Mouse (Mus musculus) right cerebral cortex, postnatal 25 days (tissue): ENCODE results near the gene Ripor2.
A peak's percentile ranks its signal among the peaks of the same experiment; 100 is the strongest.
"Not testable (repeated sequence)": the region's sequence is repeated elsewhere in the genome, so short reads cannot be mapped to it uniquely, and the experiment has no call there.

Source experiments
- DNase-seq: peaks from one replicate; pipeline ENCODE4 v3.0.0; 2022

The Ripor2 gene

DNA sequence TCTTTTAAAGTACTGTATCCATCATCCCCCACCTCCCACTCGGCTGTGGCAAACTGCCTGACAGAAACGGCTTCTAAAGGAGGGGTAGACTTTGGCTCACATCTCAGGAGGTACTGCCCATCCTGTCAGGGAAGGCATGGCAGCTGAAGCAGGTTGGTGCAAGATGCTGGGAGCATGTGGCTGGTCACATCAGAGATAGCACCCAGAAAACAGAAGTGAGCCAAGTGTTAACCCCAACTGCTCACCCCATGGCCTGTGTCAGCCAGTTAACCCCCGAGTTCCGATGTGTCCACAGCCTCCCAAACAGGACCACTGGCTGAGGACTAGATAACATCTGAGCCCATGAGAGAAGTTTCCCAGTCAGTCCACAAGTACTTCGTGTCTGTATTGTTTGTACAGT is 133.6 kb downstream of the Ripor2 start:
- no peak for DNase-seq

DNA sequence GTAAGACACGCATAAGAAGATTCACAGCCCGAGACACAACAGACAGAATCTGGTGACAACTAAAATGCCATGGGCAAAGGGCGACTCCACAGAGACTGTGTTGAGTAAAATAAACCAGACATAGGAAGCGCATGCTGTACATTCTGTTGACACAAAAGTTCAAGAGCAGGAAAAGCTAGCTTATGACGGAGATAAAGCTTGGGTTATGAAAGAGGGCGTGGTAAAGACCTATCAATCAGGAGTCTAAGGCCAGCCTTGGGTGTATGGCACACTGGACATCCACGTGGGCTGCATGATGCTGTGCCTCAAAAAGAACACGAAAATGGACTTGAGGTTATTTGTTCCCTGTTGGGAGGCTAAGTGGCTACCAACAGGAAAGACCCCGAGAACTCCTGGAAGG is 134.5 kb downstream of the Ripor2 start:
- no peak for DNase-seq

DNA sequence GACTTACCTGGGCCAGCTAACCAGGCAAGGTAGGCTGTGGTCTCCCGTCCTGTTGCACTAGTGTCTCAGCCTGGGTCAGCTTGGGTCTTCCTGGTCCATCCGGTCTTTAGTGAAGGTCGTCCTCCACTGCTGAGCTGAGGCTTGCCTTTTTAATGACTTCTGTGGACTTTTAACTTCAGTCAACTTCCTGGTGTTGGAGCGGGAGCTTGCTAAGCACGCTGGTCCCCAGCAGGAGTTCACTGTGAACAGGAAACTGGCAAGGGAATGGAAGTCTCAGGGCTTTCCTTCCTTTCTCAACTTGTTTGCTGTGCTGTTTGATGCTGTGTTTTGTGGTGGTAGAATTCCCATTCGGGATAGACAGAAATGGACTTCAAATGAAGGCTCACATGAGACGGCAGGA is 135.7 kb downstream of the Ripor2 start:
- no peak for DNase-seq

DNA sequence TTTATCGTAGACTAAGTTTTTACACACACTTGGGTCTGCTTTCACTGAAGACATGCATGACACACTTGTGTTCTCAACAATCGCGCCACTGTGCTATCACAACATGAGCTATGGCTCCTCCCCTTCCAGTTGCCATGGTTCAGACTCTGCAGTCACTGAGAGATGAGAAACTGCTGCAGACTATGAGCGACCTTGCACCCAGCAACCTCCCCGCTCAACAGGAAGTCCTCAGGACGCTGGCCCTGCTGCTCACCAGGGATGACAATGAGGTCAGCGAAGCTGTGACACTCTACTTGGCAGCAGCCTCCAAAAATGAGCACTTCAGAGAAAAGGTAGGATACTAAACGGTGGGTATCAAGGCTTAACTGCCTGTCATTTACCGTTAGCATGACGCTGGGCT is 139.5 kb downstream of the Ripor2 start:
- no peak for DNase-seq

DNA sequence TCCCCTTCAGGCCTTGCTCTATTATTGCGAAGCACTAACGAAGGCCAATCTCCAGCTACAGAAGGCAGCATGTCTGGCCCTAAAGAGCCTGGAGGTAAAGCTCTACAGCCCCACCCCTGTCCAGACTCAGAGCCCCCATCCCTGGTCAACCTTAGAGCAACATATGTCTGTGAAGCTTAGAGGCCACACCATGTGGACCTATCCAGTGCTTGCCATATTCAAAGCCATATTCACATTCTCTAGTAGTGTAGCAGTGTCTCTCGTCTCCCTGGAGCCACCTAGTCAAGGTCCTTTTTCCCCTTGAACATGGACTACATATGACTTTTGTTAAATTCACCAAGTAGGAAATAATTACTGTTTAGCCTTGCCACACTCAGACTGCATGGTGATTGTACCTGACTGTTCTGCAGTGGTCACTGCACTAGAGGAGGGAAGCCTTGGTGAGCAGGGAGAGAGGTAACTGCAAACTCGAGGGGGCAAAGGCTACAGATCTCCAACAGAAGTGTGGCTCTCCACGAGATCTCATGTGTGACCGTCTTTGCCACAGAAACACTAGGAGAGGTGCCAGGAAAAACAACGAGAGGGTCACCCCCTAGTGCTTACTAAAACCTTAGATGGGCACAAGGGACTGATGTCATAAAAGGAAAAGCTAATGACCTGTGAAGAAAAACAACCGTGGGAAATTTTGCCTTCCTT is 141.9 kb downstream of the Ripor2 start:
- no peak for DNase-seq

DNA sequence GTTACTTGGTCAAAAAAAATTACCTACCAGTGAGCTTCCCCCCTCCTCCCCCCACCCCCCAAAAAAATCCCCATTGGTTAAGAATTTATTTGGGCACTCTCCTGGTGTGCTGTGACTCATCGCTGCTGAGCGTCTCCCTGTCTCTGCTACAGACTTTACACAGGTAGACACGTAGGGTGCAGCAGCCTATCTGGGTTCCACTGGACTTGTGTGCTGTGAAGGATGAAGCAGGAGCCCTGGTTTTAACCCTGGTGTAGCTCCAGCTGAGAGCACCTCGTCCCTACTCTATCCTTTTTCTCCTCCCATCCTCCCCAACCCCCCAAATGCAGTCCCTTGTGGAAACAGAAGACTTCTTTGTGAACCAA is 142.4 kb downstream of the Ripor2 start:
- DNase-seq: no peak

DNA sequence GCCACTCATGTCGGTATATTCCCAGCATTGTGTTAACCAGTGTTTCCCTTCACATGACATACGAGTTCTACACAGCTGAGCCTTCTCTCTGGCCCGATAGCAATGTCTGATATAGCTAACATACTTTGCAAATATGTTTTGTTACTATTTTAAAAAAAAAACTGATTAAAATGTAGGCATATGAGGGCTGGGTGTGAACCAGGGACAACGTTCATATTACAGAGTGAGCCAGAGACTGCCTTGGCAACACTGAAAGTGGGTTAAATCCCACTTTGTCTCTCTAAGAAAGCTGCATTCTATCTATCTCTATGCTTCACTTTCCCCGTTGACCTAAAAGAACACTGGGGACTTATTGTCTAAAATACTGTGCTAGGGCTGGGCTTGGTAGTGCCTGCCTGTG is 147.1 kb downstream of the Ripor2 start:
- no peak for DNase-seq

DNA sequence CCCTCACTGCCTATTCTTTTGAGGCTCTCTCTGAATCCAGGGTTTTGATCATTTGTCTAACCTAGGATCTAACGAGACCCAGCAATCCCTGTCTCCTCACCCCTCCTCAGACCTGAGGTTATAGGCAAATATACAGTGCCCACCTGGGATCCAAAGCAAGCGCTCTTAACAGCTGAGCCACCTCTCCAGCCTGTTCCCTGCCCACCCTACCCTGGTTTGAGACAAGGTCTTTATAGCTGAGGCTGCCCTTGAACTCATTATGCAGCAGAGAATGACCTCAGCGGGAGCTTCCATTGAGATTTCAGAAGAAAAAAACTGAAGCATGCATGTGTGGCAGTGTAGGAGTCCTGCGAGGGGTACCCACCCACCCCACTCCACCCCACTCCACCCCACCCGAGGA is 152.5 kb downstream of the Ripor2 start:
- DNase-seq: no peak

DNA sequence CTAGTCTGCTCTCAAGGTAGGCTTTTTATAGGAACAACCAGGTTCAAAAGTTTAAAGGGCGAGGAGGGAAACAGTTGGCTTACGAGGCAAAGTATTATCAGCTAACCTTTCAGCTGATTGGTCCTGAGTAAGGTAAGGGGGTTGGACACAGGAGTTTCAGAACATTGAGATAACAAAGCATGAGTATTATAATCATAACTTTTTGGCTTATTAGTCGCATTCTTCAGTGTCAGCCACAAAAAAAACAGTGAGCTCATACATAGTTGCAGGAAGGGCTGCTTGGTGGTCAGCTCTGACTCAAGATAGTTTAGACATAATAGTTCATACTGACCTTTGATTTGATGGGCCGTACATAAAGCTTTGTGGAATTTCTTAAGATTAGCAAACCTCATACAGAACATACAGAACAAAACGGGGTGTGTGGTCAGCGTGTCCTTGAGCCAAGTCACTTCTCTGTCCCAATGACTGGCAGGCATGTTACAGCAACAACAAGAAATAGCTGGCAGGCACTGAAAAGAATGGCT is 153.7 kb downstream of the Ripor2 start:
- no peak for DNase-seq

DNA sequence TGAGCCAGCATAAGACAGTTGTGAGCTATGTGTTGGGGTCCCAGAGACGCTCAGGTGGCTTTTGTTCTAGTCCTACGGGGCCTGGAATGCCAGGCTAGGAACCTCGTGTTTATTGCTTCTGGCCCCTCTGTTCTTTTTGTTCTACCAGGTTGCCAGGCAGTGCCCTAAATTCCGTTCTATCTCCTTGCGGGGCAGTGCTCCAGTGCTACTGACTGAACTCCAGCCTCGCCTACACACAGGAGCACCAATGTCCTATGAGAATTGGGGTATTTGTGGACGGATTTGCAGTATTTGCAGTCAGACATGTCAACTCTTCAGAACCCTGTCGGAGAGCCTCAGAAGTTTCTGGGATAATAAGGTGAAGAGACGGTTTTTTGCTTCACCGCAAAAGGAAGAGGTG is 159.0 kb downstream of the Ripor2 start, which contains the start of gene Armh2:
TSS of gene Armh2 (plus strand) at position 205 of the 400 bp plus-strand sequence.
- no peak for DNase-seq

DNA sequence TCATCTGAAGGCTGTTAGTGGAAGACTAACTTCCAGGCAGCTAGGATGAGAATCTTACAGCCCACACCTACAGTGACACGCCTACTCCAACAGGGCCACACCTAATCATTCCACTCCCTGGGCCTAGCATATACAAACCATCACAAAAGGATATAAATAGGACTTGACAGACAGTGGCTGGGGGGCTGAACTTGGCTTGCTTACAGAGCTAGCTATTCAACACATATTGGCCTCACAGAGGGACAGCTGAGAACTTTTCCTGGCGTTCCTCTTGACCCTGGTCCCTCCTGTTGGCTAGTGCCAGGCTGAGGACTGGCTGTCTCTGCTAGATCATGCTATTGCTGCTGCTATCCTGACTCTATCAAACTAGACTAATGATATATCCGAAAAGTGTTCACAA is 165.8 kb downstream of the Ripor2 start:
- no peak for DNase-seq

DNA sequence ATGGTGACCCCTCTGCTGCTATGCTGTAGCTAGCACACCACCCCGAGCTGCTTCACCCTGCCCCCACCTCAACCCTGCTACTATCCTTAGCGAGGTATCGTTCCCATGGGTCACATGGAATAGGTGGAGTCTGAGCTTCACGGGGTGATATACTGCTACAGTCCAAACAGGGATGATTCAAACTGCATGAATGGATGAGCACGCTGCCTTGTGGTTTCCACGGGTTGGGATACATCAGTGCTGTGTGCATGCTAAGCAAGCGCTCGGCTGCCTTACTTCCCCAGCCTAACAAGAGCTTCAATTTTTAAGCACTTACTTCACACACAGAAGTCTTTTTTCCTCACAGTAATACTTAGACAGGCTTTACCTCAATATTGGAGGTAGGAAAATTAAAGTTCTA is 168.8 kb downstream of the Ripor2 start:
- no peak for DNase-seq

DNA sequence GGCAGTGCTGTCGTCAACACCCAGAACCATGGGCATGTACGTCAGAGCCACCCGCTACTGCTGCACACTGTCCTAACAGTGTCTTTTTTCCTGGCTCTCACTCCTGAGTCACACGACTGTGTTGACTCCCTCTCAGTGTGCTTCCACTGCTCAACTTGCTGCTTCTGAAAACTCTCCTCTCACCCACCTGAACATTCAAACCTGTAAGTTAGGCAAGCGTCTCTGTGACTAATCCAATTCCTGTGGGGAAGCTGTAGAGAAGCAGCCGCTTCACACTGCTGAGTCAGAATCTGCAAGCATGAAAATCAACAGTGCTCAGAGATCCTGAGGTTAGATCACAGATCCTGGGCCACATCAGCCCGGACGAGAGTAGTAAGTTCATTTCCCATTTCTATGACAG is 169.4 kb downstream of the Ripor2 start:
- peak; percentile 22 for DNase-seq

DNA sequence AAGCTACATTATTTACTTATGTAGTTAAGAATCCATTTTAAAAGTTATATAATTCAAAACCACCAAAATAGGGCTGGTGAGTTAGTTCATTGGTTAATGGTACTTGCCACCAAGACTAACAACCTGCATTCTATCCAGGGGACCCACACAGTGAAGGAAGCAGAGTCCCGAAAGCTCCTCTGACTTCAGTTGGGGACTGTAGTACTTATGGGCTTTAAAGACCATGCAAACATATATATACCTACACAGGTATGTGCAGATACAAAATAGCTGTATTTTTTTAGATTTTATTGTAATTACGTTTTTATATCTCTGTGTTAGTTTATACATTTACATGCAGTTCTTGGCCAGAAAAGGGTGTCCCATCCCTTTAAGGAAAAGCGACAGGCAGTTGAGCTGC is 174.8 kb downstream of the Ripor2 start:
- no peak for DNase-seq

DNA sequence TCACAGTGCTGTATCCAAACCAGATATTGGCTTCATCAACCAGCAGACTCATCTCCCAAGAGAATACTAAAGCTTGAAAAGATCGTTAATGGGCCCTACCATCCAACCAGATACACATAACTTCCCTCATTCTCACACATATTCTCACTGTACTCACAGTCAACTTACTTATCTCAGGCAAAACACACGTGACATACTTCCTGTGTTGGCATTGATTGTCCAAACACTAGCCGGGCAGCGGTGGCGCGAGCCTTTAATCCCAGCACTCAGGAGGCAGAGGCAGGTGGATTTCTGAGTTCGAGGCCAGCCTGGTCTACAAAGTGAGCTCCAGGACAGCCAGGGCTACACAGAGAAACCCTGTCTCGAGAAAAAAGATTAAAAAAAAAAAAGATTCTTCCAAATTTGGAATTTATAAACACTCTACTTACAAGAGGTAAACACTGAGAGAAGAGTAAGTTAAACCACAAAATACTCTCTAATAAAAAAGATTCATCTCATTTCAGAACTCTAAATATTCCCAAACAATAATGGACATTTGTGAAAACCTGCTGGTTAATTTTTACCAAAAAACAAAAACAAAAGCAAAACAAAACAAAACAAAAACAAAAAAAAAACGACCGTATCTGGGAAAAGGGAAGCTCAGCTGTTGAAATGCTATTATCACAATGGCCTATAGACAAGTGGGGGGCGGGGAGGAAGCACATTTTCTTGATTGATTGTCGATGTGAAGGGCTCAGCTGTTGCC is 176.0 kb downstream of the Ripor2 start:
- no peak for DNase-seq

DNA sequence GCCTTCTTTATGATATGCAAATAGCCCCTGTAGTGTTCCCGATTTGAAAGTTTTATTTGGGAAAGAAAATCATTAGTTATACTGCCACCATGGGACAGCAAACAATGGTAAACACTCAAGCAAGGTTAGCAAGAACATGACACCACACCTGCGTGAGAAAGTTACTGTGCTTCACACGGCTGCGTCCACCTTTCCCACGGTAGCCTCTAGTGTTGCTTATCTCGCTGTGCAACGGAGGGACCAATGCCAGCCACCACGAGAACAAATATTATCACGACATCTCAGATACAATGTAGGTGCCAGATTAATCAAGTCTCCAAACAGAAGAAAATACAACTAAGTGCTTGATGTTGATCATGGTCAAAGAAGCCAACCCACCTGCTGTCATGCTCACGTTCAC is 177.5 kb downstream of the Ripor2 start:
- no peak for DNase-seq

DNA sequence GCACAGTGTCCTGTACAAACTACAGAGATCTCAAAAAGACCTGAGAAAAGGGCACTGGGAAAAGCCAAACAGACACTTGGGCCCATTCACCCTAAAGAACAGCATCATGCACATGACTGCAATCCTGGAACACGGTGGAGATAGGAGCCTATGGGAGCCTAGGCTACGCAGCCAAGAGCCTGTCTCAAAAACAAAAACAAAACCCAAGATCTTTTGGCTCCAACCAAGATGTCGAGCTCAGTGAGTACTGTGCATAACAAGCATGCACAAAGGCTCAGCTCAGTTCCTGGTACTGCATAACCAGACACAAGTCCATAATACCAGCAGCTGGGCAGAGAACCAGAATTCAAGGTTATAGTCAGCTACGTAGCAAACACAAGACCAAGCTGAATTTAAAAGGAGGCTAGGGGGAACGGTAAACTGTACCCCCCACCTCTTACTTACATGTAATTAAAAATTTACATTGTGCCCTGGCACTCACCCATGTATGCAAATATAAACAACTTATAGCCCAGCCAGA is 178.4 kb downstream of the Ripor2 start:
- no peak for DNase-seq

DNA sequence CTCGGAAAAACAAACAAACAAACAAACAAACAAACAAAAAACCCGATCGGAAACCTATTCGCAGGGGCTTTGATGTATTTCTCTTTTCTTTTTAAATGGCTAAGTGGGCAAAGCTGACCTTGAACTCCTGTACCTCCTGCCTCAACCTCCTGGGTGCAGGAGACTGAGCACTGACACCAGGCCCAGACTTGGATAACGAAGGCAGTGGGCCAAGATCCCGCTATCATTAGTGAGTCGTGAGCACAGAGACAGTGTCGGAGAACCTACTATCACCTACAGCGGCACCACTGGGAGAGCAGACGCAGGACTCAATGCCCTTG is 179.1 kb downstream of the Ripor2 start:
- no peak for DNase-seq

DNA sequence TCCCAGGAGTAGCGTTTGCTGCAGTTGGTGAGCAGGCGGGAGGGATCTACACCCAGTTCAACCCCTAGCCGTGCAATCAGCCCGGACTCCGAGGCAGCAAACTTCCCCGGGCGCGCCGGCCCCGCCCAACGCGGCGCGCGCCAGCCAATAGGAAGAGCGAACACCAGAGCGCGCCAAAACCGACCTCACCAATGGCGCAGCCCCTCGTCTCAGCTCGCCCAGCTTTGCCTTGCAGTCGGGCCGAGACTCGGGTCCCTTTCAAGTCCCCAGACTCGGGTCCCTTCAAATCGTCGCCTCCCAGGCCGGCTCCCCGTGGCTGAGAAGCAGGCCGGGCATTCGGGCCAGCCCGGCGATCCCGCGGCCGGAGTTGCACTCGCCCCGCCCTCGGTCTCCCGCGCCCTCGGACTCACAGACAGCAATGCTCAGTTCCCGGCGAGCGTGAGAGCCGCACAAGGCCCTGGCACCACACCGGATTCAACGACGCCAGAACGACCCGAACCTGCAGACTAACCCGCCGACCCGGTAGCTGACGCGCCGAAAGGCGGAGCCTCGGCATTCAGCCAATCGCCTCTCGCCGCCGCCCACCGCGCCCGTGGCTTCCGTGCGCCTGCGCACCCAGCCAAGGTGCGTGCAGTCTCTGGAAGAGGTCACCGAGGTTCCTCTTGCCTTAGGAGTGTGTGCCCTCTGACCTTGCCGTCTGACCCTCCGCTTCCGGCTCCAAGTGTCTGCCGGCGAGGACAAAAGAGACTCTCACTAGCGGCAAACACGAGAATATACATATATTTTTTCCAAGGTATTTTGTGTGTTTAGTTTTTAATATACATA is 179.6 kb downstream of the Ripor2 start, which contains the start of gene Gmnn:
TSS of gene Gmnn (minus strand) at position 521 of the 825 bp plus-strand sequence.
- peak; percentile 87 for DNase-seq

DNA sequence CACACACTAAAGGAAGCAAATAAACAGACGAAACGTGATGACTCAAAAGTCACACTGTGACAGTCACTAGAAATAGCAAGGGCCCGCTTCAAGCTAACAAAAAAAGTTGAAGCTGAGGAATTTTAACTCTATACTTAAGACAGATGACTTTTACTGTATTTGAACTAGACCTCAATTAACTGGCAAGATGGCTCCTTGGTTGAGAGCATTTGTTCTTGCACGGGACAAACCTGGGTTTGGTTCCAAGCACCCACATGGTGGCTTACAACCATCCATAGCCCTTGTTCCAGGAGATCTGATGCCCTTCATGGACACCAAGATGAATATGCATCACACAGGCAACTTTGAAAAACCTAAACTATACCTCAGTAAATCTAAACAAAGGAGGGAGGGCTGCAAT is 180.3 kb downstream of the Ripor2 start:
- DNase-seq: no peak

DNA sequence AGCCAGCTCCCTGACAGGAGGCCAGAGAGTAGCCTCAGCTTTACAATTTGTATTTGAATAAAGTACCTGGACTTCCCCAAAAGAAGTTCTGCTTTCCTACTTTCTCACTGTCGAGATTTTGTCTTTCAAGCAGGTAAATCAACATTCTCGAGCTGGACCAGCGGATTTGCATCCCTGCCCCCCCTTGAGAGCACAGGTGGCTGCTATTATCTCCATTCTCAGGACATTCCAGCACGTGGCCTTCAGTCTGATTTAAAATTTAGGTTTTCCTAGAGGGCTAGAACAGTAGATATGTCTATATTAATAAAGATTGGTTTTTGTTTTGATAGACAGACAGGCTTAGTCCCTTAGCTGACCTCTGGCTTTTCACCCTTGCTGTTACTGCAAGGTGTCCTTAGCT is 185.8 kb downstream of the Ripor2 start:
- not testable (repeated sequence) for DNase-seq

DNA sequence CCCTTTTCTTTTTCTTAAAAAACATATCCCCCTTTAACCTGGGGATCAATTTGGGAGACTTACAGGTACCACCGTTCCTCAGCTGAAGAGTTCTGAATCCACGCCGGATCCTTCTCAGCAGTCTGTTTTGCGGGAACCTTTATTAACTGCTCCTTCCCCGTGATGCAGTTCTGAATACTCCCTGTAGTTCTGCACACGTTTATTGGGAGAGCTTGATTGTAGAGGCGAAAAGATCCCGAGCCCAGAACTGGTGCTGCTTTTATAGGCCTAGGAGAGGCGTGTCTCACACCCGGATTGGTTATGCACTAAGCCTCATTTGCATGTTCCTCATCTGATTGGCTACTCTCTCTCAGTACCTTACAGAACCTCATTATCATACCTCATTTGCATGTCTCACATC is 189.5 kb downstream of the Ripor2 start:
- not testable (repeated sequence) for DNase-seq

DNA sequence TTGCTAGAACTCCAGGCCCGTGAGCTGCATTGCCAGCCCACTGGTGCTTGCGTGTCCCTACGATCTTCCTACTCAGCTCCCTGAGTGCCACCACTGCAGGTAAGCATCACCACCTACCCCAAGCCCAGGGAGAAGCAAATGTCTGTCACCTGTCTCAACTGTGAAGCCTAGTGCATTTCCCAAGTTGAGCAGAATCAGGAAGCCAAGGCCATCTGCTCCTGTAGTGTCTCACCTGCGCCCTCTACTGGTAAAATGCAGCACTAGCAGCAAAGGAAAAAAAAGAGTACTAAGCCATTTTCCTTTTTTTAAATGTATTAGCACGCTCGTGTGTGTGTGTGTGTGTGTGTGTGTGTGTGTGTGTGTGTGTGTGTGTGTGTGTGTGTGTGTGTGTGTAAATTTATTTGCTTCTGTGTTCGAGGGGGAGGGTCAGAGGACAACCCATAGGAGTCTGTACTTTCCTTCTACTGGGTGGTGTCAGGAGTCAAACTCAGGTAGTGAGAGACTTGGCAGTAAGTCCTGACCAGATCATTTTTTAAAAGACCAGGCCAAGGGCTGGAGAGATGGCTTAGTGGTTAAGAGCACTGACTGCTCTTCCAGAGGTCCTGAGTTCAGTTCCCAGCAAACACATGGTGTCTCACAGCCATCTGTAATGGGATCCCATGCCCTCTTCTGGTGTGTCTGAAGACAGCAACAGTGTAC is 194.3 kb downstream of the Ripor2 start:
- peak; percentile 25 for DNase-seq
